Comparison of ENCODE assay signal across 29 mouse cellular contexts in the genomic region with DNA sequence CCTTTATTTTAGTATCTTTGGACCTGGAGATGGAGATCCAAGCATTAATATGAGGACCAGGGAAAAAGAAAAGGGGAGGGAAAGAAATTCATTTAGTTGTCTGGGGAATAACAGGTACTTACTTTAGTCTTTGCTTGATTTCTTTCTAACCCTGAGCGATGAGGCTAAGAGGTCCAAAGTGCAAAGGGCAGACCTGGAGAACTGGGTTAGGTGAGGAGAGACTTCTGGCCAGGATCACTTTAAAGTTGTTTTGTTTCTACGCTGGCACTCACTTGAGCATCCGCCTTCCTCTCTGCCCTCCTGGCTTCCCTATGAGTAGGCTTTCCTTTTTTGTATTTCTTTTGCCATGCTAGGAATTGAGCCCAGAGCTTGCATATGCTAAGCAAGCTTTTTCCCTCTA. TPM values are rescaled to one million over a fixed set of nuclear protein-coding genes. Genes with fewer than 3 reads are reported as not detected.
DNase-seq lines count a peak whose midpoint lies in the region; ATAC-seq lines count a peak whose summit lies in the region.
"Had no signal": no experiment of that assay in that cellular context is flagged by ENCODE, and none has a peak within 500 bp of the region (broad histone marks: within the 10 kb centered on the region; RNA-seq: fewer than 3 reads in every experiment).

No protein-coding gene starts in this region.

- peaks cover 17% of the 10 kb centered on the region for H3K4me1 ChIP-seq in kidney, embryonic 15.5 days

- no peaks in the 10 kb centered on the region for H3K9me3 ChIP-seq in kidney, embryonic 15.5 days (replicated peaks)
- H3K9me3 ChIP-seq: forebrain, embryonic 10.5 days; forebrain, embryonic 13.5 days; G1E; hindbrain, embryonic 10.5 days; hindbrain, embryonic 13.5 days had no signal

- no peaks in the 10 kb centered on the region for H3K36me3 ChIP-seq in kidney, embryonic 15.5 days
- H3K36me3 ChIP-seq: forebrain, embryonic 10.5 days; hindbrain, embryonic 10.5 days; hindbrain, embryonic 13.5 days had no signal

- H3K27me3 ChIP-seq in kidney, embryonic 15.5 days: no peaks in the 10 kb centered on the region
- H3K27me3 ChIP-seq: forebrain, embryonic 13.5 days; hindbrain, embryonic 13.5 days; Patski had no signal

- H3K27ac ChIP-seq in kidney, embryonic 15.5 days: no peak overlapping the region
- H3K27ac ChIP-seq: forebrain, embryonic 10.5 days; forebrain, embryonic 13.5 days; gastrocnemius, adult 2 months; hindbrain, embryonic 10.5 days; hindbrain, embryonic 13.5 days had no signal

- peak; percentile 45 for DNase-seq in kidney, adult 18-20 months
- peak; percentile 81 for DNase-seq in kidney, adult 9 months
- no peak for DNase-seq in kidney, postnatal 10 days
- DNase-seq in kidney, postnatal 25 days: peak; percentile 65 to 67
- DNase-seq in frontal cortex, adult 2 months (ENCODE audit: extremely low spot score in 1 of 2, low spot score in 1 of 2): no peak
- no peak for DNase-seq in lung, postnatal 4 days
- DNase-seq: adrenal gland, postnatal 10 days; adrenal gland, postnatal 36 days; B cell, adult 2 months; cerebellum, adult 18-20 months; cerebellum, adult 9-10 months; cerebellum, postnatal 14 days; gastrocnemius, adult 2 months; gastrocnemius, postnatal 14 days; heart, adult 11 months; heart, postnatal 36 days had no signal

- ATAC-seq in kidney, embryonic 15.5 days (replicated peaks; ENCODE audit: low FRiP score): no peak
- ATAC-seq: forebrain, embryonic 13.5 days; forebrain, embryonic 16.5 days; Patski had no signal

- WGBS in kidney, embryonic 15.5 days: 82% methylated on average over 3 of the region's 3 CpGs

- no peak overlapping the region for H3K4me2 ChIP-seq in kidney, embryonic 15.5 days
- H3K4me2 ChIP-seq: forebrain, embryonic 13.5 days; heart, embryonic 11.5 days; hindbrain, embryonic 13.5 days had no signal

- H3K9ac ChIP-seq in kidney, embryonic 15.5 days: no peak overlapping the region
- H3K9ac ChIP-seq: forebrain, embryonic 13.5 days; hindbrain, embryonic 13.5 days had no signal

- no peak overlapping the region for H3K4me3 ChIP-seq in kidney, embryonic 15.5 days (replicated peaks)
- H3K4me3 ChIP-seq: forebrain, embryonic 10.5 days; forebrain, embryonic 13.5 days; gastrocnemius, adult 2 months; hindbrain, embryonic 10.5 days; hindbrain, embryonic 13.5 days had no signal

RNA-seq across cellular contexts. Expression of gene Tmem9b, which starts 3.6 kb away (rescaled TPM):
- 52.0 and 55.4 TPM in 2 replicates for polyA plus RNA-seq in kidney, embryonic 15.5 days (2015; fragmentation: Nextera tagmentation; extraction: Ambion mirVana)
- polyA plus RNA-seq in frontal cortex, adult 2 months (2012; rRNA removed): 143 and 149 TPM in 2 replicates

RNA-seq across cellular contexts. Expression of gene Ascl3, which starts 24.8 kb away (rescaled TPM):
- 0.24 TPM in 1 of 2 replicates, not detected in the other for polyA plus RNA-seq in kidney, embryonic 15.5 days (2015; fragmentation: Nextera tagmentation; extraction: Ambion mirVana)
- polyA plus RNA-seq in frontal cortex, adult 2 months (2012; rRNA removed): 0.20 TPM in 1 of 2 replicates, not detected in the other
- polyA plus RNA-seq: embryonic facial prominence, embryonic 11.5 days; embryonic facial prominence, embryonic 14.5 days; forebrain, embryonic 10.5 days; forebrain, embryonic 13.5 days; forebrain, embryonic 16.5 days; G1E; heart, embryonic 11.5 days; heart, embryonic 14.5 days; heart, postnatal 0 days had no signal

RNA-seq across cellular contexts. Expression of gene Nrip3, which starts 25.5 kb away (rescaled TPM):
- 0.53 and 0.57 TPM in 2 replicates for polyA plus RNA-seq in kidney, embryonic 15.5 days (2015; fragmentation: Nextera tagmentation; extraction: Ambion mirVana)
- polyA plus RNA-seq in frontal cortex, adult 2 months (2012; rRNA removed): 148 and 152 TPM in 2 replicates
- polyA plus RNA-seq: G1E had no signal

RNA-seq across cellular contexts. Expression of gene BC051019, which starts 32.6 kb away (rescaled TPM):
- 0.19 TPM in 1 of 2 replicates, not detected in the other for polyA plus RNA-seq in kidney, embryonic 15.5 days (2015; fragmentation: Nextera tagmentation; extraction: Ambion mirVana)
- 0.12 TPM in 1 of 2 replicates, not detected in the other for polyA plus RNA-seq in frontal cortex, adult 2 months (2012; rRNA removed)
- polyA plus RNA-seq: embryonic facial prominence, embryonic 11.5 days; G1E; heart, embryonic 11.5 days; heart, embryonic 14.5 days; heart, postnatal 0 days had no signal

RNA-seq across cellular contexts. Expression of gene Akip1, which starts 52.8 kb away (rescaled TPM):
- polyA plus RNA-seq in kidney, embryonic 15.5 days (2015; fragmentation: Nextera tagmentation; extraction: Ambion mirVana): 27.2 and 31.3 TPM in 2 replicates
- polyA plus RNA-seq in frontal cortex, adult 2 months (2012; rRNA removed): 6.7 and 8.7 TPM in 2 replicates

Comparison
In these comparisons a context has a peak if more than half of its experiments do, and no peak if none do; other contexts are left out.
1. DNase-seq: peak in kidney, adult 18-20 months (single experiment), kidney, adult 9 months (single experiment) and kidney, postnatal 25 days (2 of 2); none in kidney, postnatal 10 days (single experiment), frontal cortex, adult 2 months (0 of 2) and lung, postnatal 4 days (0 of 2).
2. RNA of gene Nrip3, which starts 25.5 kb away (polyA plus RNA-seq): 148 to 152 TPM in frontal cortex, adult 2 months; 0.53 to 0.57 TPM in kidney, embryonic 15.5 days; every median in the first group is over 10 times any median in the second.